Mouse (Mus musculus): ENCODE data around the gene Lingo2.

- TF ChIP-seq CTCF (IDR thresholded peaks at IDR 0.05; ENCODE audit: borderline replicate concordance, extremely low read depth, insufficient read depth, insufficient read length) (peak; percentile 61; the same call in 1 of the 2 replicates), POLR2A (IDR thresholded peaks at IDR 0.05; ENCODE audit: borderline replicate concordance, extremely low read depth, insufficient read depth, insufficient read length, poor library complexity, severe bottlenecking) (no peak)
Observed at GRCm38 (mm10) chr4:36288813-36289700, 662.5 kb downstream of the Lingo2 start.
